Mouse (Mus musculus) cortical plate, adult 2 months (tissue): ENCODE data around the gene Sp7. TPM values are rescaled to one million over a fixed set of nuclear protein-coding genes. Genes with fewer than 3 reads are reported as not detected.
"Not testable (repeated sequence)": the region's sequence is repeated elsewhere in the genome, so short reads cannot be mapped to it uniquely, and the experiment has no call there.

Experiments used
- H3K27ac ChIP-seq: fragments of 200-500 bp; 2 replicates; pipeline ENCODE4 v1.5.1; 2012; ENCODE audit warnings: low read length, control low read depth, inconsistent platforms; ENCODE audit not compliant: insufficient read depth
- H3K4me1 ChIP-seq: fragments of 200-500 bp; 2 replicates; pipeline ENCODE4 v1.6.1; 2011; ENCODE audit warnings: low read length; ENCODE audit not compliant: control insufficient read depth, insufficient read depth
- H3K4me3 ChIP-seq: fragments of 200-500 bp; 2 replicates; pipeline ENCODE4 v1.5.1; 2011; ENCODE audit warnings: mild to moderate bottlenecking, low read length, control low read depth; ENCODE audit not compliant: insufficient read depth
- CTCF ChIP-seq: fragments of 200-500 bp; IDR thresholded peaks from 2 replicates; pipeline ENCODE4 v1.5.1; 2011; ENCODE audit warnings: mild to moderate bottlenecking, control low read depth, low read length; ENCODE audit not compliant: insufficient read depth; ENCODE audit errors: extremely low read depth
- POLR2A ChIP-seq: fragments of 200-500 bp; IDR thresholded peaks from 2 replicates; pipeline ENCODE4 v1.6.1; 2011; ENCODE audit warnings: mild to moderate bottlenecking, low read length, control low read depth; ENCODE audit not compliant: insufficient read depth; ENCODE audit errors: extremely low read depth
- polyA plus RNA-seq: library from polyadenylated mRNA; depleted of rRNA; stranded (reverse); fragments of >200 nt; gene quantifications from 2 replicates; pipeline ENCODE4 v1.2.3, GENCODE M21; 2012

Gene Sp7
- polyA plus RNA-seq, 1 experiment, result 2.3 TPM

DNA sequence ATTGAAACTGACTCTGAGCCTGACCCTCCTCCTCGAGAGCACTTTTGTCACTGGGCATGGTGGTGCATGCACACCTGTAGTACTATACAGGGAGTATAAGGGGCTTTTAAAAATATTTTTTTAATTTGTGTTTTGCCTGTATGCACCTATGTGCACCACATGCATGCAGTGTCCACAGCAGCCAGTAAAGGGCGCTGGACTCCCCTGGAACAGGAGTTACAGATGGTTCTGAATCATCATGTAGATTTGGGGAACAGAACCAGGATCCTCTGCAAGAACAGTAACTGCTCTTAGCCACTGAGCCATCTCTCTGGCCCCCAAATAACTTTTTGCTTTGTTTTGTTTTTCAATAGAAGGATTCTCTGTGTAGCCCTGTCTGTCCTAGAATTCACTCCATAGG is 14.8 kb downstream of the Sp7 start:
- TF ChIP-seq POLR2A, result no peak
- no peak for TF ChIP-seq CTCF
- Histone ChIP-seq H3K4me3 (no peak overlapping the region), H3K4me1 (peaks cover 4% of the 10 kb centered on the region; the same call in 1 of the 2 replicates), H3K27ac (no peak overlapping the region)

GRCm38 (mm10) chr15:102350942-102351291 is 16.1 kb downstream of the Sp7 start:
- no peak overlapping the region for H3K27ac ChIP-seq
- H3K4me1 ChIP-seq, result peaks cover 4% of the 10 kb centered on the region; the same call in 1 of the 2 replicates
- H3K4me3 ChIP-seq, result peak overlapping the region; percentile 47
- TF ChIP-seq CTCF (no peak), POLR2A (no peak)

- peak within 1 kb of the TSS; percentile 47 for H3K4me3 ChIP-seq
- no peak within 1 kb of the TSS for H3K27ac ChIP-seq
- peak; percentile 68; the same call in 1 of the 2 replicates for TF ChIP-seq POLR2A
- TF ChIP-seq CTCF, result peak; percentile 71
- peaks cover 4% of the 10 kb centered on the region; the same call in 1 of the 2 replicates for H3K4me1 ChIP-seq
Measured at GRCm38 (mm10) chr15:102350138-102350941, 16.6 kb downstream of the Sp7 start, which contains the start of gene Aaas. Gene Aaas, minus strand, starts transcription at chr15:102350771.

- Histone ChIP-seq H3K27ac (no peak overlapping the region), H3K4me3 (no peak overlapping the region), H3K4me1 (peaks cover 4% of the 10 kb centered on the region; the same call in 1 of the 2 replicates)
- TF ChIP-seq CTCF (no peak), POLR2A (no peak)
Measured at GRCm38 (mm10) chr15:102346444-102346843, 20.5 kb downstream of the Sp7 start.

- Histone ChIP-seq H3K4me3 (no peak overlapping the region), H3K4me1 (no peaks in the 10 kb centered on the region), H3K27ac (no peak overlapping the region)
- TF ChIP-seq POLR2A, result no peak
- no peak for TF ChIP-seq CTCF
Measured at GRCm38 (mm10) chr15:102344490-102344889, 22.5 kb downstream of the Sp7 start.

GRCm38 (mm10) chr15:102341580-102341979 is 25.4 kb downstream of the Sp7 start:
- Histone ChIP-seq H3K4me1 (no peaks in the 10 kb centered on the region), H3K4me3 (no peak overlapping the region), H3K27ac (no peak overlapping the region)
- TF ChIP-seq CTCF, result peak; percentile 58
- no peak for TF ChIP-seq POLR2A

- H3K4me1 ChIP-seq, result no peaks in the 10 kb centered on the region
- no peak for TF ChIP-seq CTCF
- no peak for TF ChIP-seq POLR2A
- no peak overlapping the region for H3K27ac ChIP-seq
- no peak overlapping the region for H3K4me3 ChIP-seq
Measured at GRCm38 (mm10) chr15:102339612-102340011, 27.4 kb downstream of the Sp7 start.

- H3K4me1 ChIP-seq, result peaks cover 2% of the 10 kb centered on the region; the same call in 1 of the 2 replicates
- TF ChIP-seq POLR2A (no peak), CTCF (no peak)
- no peak overlapping the region for H3K27ac ChIP-seq
Measured at GRCm38 (mm10) chr15:102336946-102337345, 30.0 kb downstream of the Sp7 start.

GRCm38 (mm10) chr15:102335925-102336324 is 31.1 kb downstream of the Sp7 start:
- H3K27ac ChIP-seq, H3K4me1 ChIP-seq, H3K4me3 ChIP-seq: not testable (repeated sequence)

More at GRCm38 (mm10) chr15:102336946-102337345, 30.0 kb downstream of the Sp7 start:
- H3K4me3 ChIP-seq, result no peak overlapping the region

- H3K4me1 ChIP-seq, result peaks cover 2% of the 10 kb centered on the region; the same call in 1 of the 2 replicates
Measured at GRCm38 (mm10) chr15:102335254-102335653, 31.7 kb downstream of the Sp7 start.

More at GRCm38 (mm10) chr15:102335254-102335653, 31.7 kb downstream of the Sp7 start:
- Histone ChIP-seq H3K27ac (no peak overlapping the region), H3K4me3 (no peak overlapping the region)
- TF ChIP-seq POLR2A (no peak), CTCF (no peak)
